Mouse (Mus musculus) midbrain, embryonic 16.5 days (tissue): Measurements from ENCODE around the gene Cyfip2. TPM values are rescaled to one million over a fixed set of nuclear protein-coding genes. Genes with fewer than 3 reads are reported as not detected.

Experiments
- ATAC-seq: fragments of 200-750 bp; cut with Nextera tagmentation; 2 replicates; pipeline ENCODE4 v1.8.0; 2017; ENCODE audit warnings: moderate TSS enrichment
- H3K27ac ChIP-seq: fragments of 300-500 bp; sonication (generic); 2 replicates; pipeline ENCODE4 v1.5.1; 2014; ENCODE audit warnings: mild to moderate bottlenecking, low read length, mixed read lengths
- H3K27me3 ChIP-seq: fragments of 300-500 bp; sonication (generic); 2 replicates; pipeline ENCODE4 v1.6.1; 2014; ENCODE audit warnings: low read depth, low read length, mixed read lengths; ENCODE audit not compliant: control insufficient read depth, insufficient read depth
- H3K36me3 ChIP-seq: fragments of 300-500 bp; sonication (generic); 2 replicates; pipeline ENCODE4 v1.6.1; 2014; ENCODE audit warnings: mild to moderate bottlenecking, low read length, moderate library complexity, mixed read lengths; ENCODE audit not compliant: control insufficient read depth, insufficient read depth
- H3K4me1 ChIP-seq: fragments of 300-500 bp; sonication (generic); 2 replicates; pipeline ENCODE4 v1.6.1; 2014; ENCODE audit warnings: mild to moderate bottlenecking, low read length, mixed read lengths; ENCODE audit not compliant: control insufficient read depth, insufficient read depth
- H3K4me2 ChIP-seq: fragments of 300-500 bp; sonication (generic); 2 replicates; pipeline ENCODE4 v1.6.1; 2014; ENCODE audit warnings: mild to moderate bottlenecking, low read length, mixed read lengths
- H3K4me3 ChIP-seq: fragments of 300-500 bp; sonication (generic); 2 replicates; pipeline ENCODE4 v1.5.1; 2014; ENCODE audit warnings: low read depth, mild to moderate bottlenecking, low read length, moderate library complexity, mixed read lengths
- H3K9ac ChIP-seq: fragments of 300-500 bp; sonication (generic); 2 replicates; pipeline ENCODE4 v1.6.1; 2014; ENCODE audit warnings: low read depth, low read length, mixed read lengths
- H3K9me3 ChIP-seq: fragments of 300-500 bp; sonication (generic); replicated peaks from 2 replicates; pipeline ENCODE4 v1.6.1; 2014; ENCODE audit warnings: mild to moderate bottlenecking, low read length, mixed read lengths; ENCODE audit not compliant: control insufficient read depth, poor library complexity, severe bottlenecking
- WGBS: fragments of 180-500 bp; shearing (Covaris S2); extraction: QIAGEN DNeasy Blood & Tissue Kit; methylation state at CpG from one replicate; pipeline ENCODE4 v1.1.7; 2014; 5-methylcytosine and 5-hydroxymethylcytosine counted together
- microRNA-seq: library from miRNA; unstranded; fragments of <30 nt; microRNA quantifications from one replicate; pipeline ENCODE4, GENCODE M21; 2017
- polyA plus RNA-seq: library from polyadenylated mRNA; unstranded; fragments of >200 nt; fragmentation: Nextera tagmentation; extraction: Ambion mirVana; gene quantifications from 2 replicates; pipeline ENCODE4 v1.2.1, GENCODE M21; 2015

The Cyfip2 gene
- polyA plus RNA-seq, 1 experiment from 2014 or later = 98.9 TPM

DNA sequence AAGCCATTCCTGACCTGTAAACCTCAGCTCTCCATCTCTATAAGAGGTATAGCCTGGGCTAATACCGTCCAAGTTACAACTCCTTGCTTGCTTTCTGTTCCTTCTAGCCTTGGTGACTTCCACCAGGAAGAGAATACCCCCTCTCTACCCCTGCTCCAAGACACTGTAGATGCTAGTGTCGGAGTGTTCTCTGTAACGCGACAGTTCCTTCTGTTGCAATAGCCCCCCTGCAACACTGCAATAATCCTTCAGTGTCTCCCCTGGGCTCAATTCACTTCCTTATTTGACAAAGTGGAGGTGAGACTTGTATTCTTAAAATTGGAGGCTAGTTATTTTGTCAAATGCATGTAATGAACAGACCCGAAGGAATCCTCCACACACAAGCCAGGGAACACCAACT is 166.0 kb downstream of the Cyfip2 start:
- H3K4me3 ChIP-seq = no peak overlapping the region
- H3K27ac ChIP-seq = no peak overlapping the region
- H3K9me3 ChIP-seq = no peaks in the 10 kb centered on the region
- H3K9ac ChIP-seq = no peak overlapping the region
- no peak for ATAC-seq
- H3K4me2 ChIP-seq = no peak overlapping the region
- no peaks in the 10 kb centered on the region for H3K27me3 ChIP-seq
- 97% methylated on average over 5 of the region's 5 CpGs for WGBS
- no peaks in the 10 kb centered on the region for H3K4me1 ChIP-seq
- peaks cover 20% of the 10 kb centered on the region for H3K36me3 ChIP-seq

DNA sequence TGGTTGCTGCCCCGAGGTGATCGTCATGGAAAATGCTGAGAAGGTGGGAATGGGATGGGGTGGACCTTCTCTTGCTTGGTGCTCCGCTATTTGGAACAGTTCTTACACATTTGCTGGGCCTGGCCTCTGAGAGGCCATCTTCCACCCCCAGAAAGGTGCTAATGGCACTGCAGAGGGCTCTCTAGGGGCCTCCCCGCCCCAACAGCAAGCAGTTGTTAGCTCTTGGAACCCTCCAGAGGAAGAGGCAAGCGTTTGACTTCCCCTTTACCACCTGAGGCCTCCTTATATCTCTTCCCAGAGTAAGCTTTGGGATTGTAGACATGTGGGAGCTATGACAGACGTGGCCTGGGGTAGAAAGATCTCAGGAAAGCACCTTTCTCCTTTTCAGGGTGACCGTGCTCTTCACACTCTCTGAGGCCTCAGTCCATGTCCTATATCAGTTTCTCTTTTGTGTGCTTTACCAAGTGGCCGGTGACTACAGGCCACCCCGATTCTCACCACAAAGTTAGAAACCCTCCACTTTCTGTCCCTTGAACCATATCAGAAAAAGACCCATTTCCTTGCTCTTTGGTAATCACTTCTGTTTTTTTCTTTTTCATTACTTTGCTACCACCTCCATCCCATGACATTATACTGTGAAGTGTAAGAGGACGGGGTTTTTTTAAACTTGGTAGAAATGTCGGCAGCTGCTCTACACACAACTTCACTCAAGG is 167.3 kb downstream of the Cyfip2 start:
- no peak overlapping the region for H3K9ac ChIP-seq
- 89% methylated on average over 11 of the region's 11 CpGs for WGBS
- no peak overlapping the region for H3K4me3 ChIP-seq
- no peak for ATAC-seq
- H3K27ac ChIP-seq = no peak overlapping the region
- H3K9me3 ChIP-seq = no peaks in the 10 kb centered on the region
- H3K4me2 ChIP-seq = no peak overlapping the region
- H3K4me1 ChIP-seq = no peaks in the 10 kb centered on the region
- H3K36me3 ChIP-seq = peaks cover 26% of the 10 kb centered on the region
- H3K27me3 ChIP-seq = no peaks in the 10 kb centered on the region

Small RNA genes lying within 50 kb of the gene (microRNA-seq; reads per million reads assigned to microRNA genes)
- not detected for gene Mir7239

Other genes starting within 250 kb of the Cyfip2 start
- 0.15 and 0.52 TPM in 2 replicates for gene Nipal4, start 146.4 kb downstream of the Cyfip2 start, polyA plus RNA-seq
- gene Fndc9, start 77.3 kb downstream of the Cyfip2 start, polyA plus RNA-seq = 9.9 and 12.5 TPM in 2 replicates
- gene Itk, start 76.7 kb upstream of the Cyfip2 start, polyA plus RNA-seq = not detected in 2 replicates
- gene Fam71b, start 83.7 kb upstream of the Cyfip2 start, polyA plus RNA-seq = not detected in 2 replicates
- 58.8 and 61.4 TPM in 2 replicates for gene Med7, start 124.1 kb upstream of the Cyfip2 start, polyA plus RNA-seq
- gene Havcr2, start 142.1 kb upstream of the Cyfip2 start, polyA plus RNA-seq = 0.06 and 0.20 TPM in 2 replicates
- gene Gm12169, start 211.4 kb upstream of the Cyfip2 start, polyA plus RNA-seq = not detected in 2 replicates